Mouse (Mus musculus) left cerebral cortex, adult 2 months (tissue): ENCODE data around the gene Nrip1. TPM values are rescaled to one million over a fixed set of nuclear protein-coding genes. Genes with fewer than 3 reads are reported as not detected.
"Not testable (repeated sequence)": the region's sequence is repeated elsewhere in the genome, so short reads cannot be mapped to it uniquely, and the experiment has no call there.

Experiments
- DNase-seq, 2 experiments: peaks; one replicate each; pipeline ENCODE4 v3.0.0; 2021 to 2022; ENCODE audit warnings: low spot score in 2 of 2, mixed read lengths in 1 of 2; ENCODE audit errors: extremely low spot score in 1 of 2
- H3K27ac ChIP-seq: fragments of 200-600 bp; 2 replicates; pipeline ENCODE4 v1.8.1; 2022
- H3K4me3 ChIP-seq: fragments of 200-600 bp; 2 replicates; pipeline ENCODE4 v1.8.1; 2022
- CTCF ChIP-seq: fragments of 200-600 bp; IDR thresholded peaks from 2 replicates; pipeline ENCODE4 v1.8.1; 2022; ENCODE audit warnings: antibody characterized with exemption, mild to moderate bottlenecking, moderate library complexity
- intact Hi-C: fragments of 180-260 bp; cut with DNase I; formaldehyde crosslinking; loops from one replicate; pipeline ENCODE4 v1.15.1; 2025
- total RNA-seq, 2 experiments: library from RNA; stranded (reverse); gene quantifications; 2 replicates each; pipeline ENCODE4 v1.2.3; 2021

Nrip1 gene
- total RNA-seq, 2 experiments from 2014 or later = 53.4 to 54.3 TPM

DNA sequence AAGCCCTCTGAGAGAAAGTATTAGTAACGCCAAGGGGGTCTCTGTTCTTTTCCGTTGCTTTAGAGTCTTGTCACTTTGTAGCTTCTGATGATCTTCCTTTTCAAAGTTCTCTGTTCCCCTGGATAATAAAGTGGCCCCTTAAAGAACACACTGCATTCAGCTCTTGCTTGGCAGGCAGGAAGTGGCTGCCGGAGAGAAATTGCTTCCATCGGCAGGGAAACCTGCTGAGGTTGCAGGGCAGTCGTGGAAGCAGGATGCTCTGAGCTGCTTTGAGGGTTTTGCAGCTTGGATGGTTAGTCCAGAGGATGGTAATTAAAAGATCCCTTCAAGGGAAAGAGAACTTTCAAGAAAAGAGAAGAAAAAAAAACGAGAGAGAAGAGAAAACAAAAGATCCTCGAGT, 33.3 kb upstream of the Nrip1 start:
- intact Hi-C loops = no loop called here
- DNase-seq = no peak
- Histone ChIP-seq H3K27ac (no peak overlapping the region), H3K4me3 (no peak overlapping the region)
- no peak for TF ChIP-seq CTCF

DNA sequence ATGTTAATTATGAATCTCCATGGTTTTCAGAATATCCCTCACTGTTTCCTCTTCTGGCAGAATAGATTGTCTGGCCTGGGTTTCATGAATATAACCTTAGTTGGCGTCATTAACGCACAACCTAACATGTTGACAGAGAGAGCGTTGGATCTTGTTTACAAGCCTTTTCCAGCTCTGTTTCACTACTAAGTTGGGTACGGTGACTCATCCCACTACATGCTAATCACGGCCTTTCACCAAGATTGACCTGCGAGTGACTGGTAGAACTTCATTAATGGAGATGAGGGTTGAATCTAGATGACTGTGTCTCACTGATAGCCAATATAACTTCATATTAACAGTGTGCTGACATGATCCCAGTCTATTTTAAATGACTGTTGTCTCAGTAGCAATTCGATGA, 32.7 kb upstream of the Nrip1 start:
- TF ChIP-seq CTCF = no peak
- Histone ChIP-seq H3K4me3 (no peak overlapping the region), H3K27ac (no peak overlapping the region)
- no peak for DNase-seq
- intact Hi-C loops = no loop called here

DNA sequence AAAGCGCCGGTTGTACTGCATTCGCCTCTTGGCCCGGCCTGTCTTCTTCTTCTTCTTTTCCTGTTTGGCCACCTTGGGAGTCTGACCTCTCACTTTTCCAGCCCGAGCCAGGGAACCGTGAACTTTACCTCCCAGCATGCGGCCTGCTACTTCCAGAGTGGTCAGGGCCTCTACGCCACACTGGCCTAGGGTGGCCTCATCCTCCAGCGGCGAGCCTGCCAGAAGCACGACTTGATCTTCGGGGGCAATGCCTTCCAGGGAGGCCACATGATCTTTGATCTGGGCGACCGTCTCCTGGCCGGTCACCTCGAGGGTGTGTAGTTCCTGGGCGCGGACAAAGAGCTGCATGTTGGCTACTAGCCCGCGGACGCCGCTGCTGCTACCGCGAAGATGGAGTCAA, 29.7 kb upstream of the Nrip1 start:
- H3K27ac ChIP-seq, intact Hi-C loops, DNase-seq, H3K4me3 ChIP-seq: not testable (repeated sequence)

DNA sequence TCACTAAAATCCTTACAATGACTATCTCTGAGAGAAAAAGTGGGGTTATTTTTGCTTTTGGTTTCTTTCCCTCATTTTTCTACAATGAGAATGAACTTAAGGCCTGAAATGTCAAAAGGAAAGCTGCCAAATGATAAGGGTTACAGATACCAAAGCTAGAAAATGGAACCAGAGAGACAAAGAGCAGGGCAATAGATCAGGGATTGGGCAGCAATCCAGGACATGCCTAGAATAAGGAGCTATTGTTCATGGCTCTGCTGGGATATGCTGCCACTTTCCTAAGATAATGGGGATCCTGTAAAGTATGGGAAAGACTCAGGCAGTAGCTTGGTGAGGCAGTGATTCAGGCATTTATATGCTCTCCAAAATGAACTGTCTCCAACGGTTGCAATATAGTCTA, 22.9 kb upstream of the Nrip1 start:
- no peak for TF ChIP-seq CTCF
- DNase-seq = no peak
- H3K4me3 ChIP-seq = no peak overlapping the region
- intact Hi-C loops = no loop called here
- H3K27ac ChIP-seq = no peak overlapping the region

DNA sequence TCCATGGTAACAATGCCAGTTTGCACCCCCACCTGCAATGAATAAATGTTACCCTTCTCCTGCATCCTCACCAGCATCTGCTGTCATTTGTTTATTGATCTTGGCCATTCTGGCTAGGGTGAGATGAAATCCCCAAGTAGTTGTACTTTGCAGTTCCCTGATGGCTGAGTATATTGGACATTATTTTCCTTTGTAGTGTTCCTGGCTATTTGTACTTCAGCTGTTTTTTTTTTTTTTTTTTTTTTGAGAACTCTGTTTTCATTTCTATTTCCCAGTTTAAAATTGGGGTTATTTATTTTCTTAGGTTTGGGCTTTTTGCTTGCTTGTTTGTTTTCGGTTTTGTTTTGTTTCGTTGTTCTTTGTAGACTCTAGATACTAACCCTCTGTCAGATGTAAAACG, 19.6 kb upstream of the Nrip1 start:
- no peak overlapping the region for H3K4me3 ChIP-seq
- no peak for DNase-seq
- intact Hi-C loops = no loop called here
- no peak for TF ChIP-seq CTCF
- H3K27ac ChIP-seq = no peak overlapping the region

DNA sequence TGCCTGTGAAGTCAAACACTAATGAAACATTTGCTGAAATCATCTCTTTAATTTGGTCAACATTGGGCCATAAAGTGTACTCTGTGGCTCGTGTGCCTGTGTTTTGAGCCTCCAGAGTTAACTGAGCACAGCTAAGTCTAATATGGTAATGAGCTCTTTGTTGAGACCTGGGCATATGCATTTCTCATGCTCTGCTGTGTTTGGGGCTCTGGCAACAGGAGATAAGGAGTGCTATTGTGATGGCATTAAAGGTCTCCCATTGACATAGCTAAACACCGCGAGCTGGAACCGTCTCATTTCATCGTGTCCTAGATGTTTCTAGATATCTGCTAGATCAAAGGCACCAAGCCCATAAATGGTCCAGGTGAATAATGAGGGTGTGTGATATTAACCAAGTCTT, 12.9 kb upstream of the Nrip1 start:
- Histone ChIP-seq H3K4me3 (no peak overlapping the region), H3K27ac (no peak overlapping the region)
- DNase-seq = no peak
- TF ChIP-seq CTCF = no peak
- intact Hi-C loops = no loop called here

DNA sequence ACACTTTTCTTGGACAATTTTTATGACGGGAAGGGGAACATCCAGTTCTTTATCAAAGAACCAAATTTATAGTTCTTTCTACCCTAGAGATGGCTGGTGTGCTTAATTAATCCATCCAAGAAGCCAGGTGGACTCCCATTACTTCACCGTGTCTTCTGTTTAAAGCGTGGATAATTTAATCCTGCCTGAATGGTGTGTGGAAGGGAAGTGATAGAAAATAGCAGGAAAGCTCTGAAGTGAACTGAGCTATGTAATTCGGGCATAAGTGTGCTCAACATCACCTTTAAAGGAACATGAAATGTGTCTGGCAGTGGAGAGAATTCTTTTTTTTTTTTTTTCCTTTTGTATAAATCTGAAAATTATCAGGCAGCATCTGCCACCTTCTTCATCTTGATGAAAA, 12.4 kb upstream of the Nrip1 start:
- no peak for TF ChIP-seq CTCF
- Histone ChIP-seq H3K4me3 (no peak overlapping the region), H3K27ac (no peak overlapping the region)
- no peak for DNase-seq
- intact Hi-C loops = no loop called here

DNA sequence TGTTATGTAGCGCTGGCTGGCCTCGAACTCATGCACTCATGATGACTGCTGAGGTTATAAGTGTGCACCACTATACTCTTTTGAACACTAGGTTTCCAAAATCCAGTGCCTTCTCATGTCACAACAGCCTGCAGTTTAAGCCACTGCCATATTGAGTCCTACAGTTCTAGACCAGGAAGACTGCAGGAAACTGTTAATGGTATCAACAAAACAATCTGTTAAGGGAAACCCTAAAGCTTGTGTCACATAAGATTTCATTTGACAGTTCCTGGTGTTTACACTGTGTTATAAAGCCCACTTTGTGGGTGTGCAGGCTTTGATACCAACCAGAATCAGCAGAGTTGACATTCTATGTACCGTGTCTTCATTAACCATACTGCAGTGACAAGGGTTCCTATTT, 3.6 kb upstream of the Nrip1 start:
- H3K4me3 ChIP-seq = no peak overlapping the region
- TF ChIP-seq CTCF = no peak
- DNase-seq = no peak
- H3K27ac ChIP-seq = no peak overlapping the region
- intact Hi-C loops = no loop called here

DNA sequence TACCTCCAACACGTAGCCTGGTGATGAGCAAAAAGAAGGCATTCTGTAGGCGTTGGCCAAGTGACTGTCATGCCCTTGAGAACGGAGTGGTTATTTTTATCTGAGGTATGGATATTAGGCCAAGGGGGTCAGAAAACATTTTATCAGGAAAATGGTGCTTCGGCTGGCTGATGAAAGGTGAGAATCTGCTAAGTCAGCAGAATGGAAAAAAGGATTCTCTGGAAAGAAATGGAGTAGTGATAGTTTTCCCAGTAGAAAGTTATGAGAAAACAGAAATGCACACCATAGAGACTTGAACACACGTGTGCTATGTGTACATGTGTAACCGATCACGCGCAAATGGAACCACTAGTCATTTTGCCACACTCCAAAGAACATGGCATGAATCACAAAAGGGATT, 3.0 kb upstream of the Nrip1 start:
- H3K27ac ChIP-seq = no peak overlapping the region
- TF ChIP-seq CTCF = no peak
- intact Hi-C loops = no loop called here
- no peak for DNase-seq
- no peak overlapping the region for H3K4me3 ChIP-seq

DNA sequence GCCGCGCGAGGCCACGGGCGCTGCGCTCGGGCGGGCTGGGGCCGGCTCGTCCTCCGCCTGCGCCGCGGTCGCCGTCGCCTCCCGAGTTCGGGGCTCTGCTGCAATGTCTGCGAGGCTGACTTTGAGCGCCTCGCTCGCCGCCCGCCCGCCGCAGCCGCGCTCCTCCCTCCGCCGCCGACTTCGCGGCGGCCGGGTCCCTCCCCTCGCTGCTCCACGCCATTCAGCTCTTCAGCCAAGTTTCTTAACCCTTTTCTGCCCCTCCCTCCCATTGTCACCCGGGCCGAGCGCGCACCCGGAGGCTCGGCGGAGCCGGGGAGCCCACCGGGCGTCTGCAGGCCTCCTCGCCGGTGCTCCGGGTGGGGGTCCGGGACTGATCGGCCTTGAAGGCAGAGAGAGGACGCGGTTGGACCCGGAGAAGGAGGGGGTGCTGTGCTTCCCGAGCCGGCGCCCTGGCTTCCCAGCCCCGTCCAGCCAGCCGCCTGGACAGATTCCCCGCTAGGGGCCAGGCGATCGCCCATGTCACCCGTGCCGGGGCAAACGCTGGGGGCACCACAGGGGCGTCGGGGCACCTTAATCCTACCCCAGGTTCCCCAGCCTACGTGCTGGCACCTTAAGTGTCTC, 576 bp downstream of the Nrip1 start:
- peak; percentile 81 to 83 for DNase-seq
- Histone ChIP-seq H3K27ac (peak overlapping the region; percentile 86), H3K4me3 (peak overlapping the region; percentile 96)
- intact Hi-C loops = loop anchor here (2.0 to 5.0 kb wide), 6 partner anchors 81 to 642 kb away; partner anchors contain the start of gene Hspa13
- peak; percentile 51 for TF ChIP-seq CTCF

DNA sequence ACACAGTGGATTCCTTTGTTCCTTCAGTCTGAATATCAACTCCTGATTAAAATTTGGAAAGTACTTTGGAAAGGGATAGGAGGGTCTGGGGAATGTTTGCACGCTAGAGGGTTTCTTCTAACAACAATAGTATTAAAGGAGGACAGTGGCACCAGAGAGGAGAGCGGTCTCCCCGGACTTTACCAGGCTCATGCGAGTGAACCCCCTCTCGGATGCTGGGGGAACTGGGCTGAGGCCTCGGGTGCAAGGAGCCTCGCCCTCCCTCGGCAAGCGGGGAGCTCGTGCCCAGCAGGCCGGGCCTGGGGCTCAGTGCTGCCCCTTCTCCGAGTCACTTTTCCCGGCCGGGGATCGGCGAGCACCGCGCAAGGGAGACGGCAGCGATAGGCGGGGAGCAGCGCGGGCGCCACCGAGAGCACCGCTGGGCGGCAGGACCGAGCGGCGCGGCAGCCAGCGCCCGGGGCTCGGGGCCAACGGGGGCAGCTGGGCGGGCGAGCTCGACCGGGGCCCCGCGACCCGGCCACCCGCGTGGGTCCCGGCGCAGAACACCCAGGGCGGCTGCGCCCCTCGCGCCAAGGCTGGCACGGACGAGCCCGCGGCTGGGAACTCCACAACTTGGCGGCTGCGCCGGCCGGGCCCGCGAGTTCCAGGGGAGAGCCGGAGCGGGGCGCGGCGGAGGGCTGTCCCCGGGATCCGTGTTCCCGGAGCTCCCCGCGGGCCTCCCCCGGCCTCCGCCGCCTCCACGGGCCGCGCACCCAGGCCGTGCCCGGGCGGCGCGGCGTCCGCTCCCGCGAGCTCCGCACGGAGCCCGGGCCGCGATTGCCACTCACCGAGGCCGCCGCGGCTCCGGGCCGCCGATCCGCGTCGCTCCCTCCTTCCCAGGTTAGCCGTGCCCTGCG, 1.3 kb downstream of the Nrip1 start:
- Histone ChIP-seq H3K4me3 (peak overlapping the region; percentile 96), H3K27ac (peak overlapping the region; percentile 86)
- intact Hi-C loops = loop anchor here (2.0 to 5.0 kb wide), 6 partner anchors 80 to 643 kb away; partner anchors contain the start of gene Hspa13
- peak; percentile 41 for TF ChIP-seq CTCF
- peak; percentile 67 to 69 for DNase-seq

DNA sequence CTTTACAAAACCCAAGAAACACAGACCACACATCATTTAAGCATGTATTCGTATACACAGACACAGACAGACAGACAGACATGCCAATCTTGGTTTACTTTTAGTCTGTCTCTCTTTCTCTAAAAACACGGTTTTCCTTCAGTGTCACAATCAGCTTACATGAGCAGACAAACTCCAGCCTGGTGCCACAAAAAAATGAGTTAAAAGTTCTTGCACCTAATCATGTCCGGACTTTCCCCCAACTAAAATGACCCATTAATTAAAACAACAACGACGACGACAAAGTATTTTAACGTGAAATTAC, 2.1 kb downstream of the Nrip1 start:
- TF ChIP-seq CTCF = no peak
- no peak for DNase-seq
- H3K27ac ChIP-seq = no peak overlapping the region
- H3K4me3 ChIP-seq = peak overlapping the region; percentile 96
- intact Hi-C loops = loop anchor here (2.0 to 5.0 kb wide), 3 partner anchors 79 to 495 kb away; no protein-coding TSS in a partner anchor
